Mouse (Mus musculus) spleen, adult 2 months (tissue): Measurements from ENCODE around the gene Rbpjl. TPM values are rescaled to one million over a fixed set of nuclear protein-coding genes. Genes with fewer than 3 reads are reported as not detected.

Experiments
- DNase-seq, 2 experiments: peaks; one replicate each; pipeline versions ENCODE4 v3.0.0 to v3.0.0-alpha.2; 2012 to 2021; ENCODE audit warnings: low spot score in 2 of 2, low read depth in 1 of 2
- H3K27ac ChIP-seq: fragments of 200-500 bp; 2 replicates; pipeline ENCODE4 v1.5.1; 2012; ENCODE audit warnings: low read length, inconsistent platforms; ENCODE audit not compliant: insufficient read depth
- H3K27me3 ChIP-seq: fragments of 200-500 bp; 2 replicates; pipeline ENCODE4 v1.6.1; 2012; ENCODE audit warnings: mild to moderate bottlenecking, moderate library complexity, low read length, inconsistent platforms; ENCODE audit not compliant: control insufficient read depth, insufficient read depth
- H3K36me3 ChIP-seq: fragments of 200-500 bp; 2 replicates; pipeline ENCODE4 v1.6.1; 2012; ENCODE audit warnings: mild to moderate bottlenecking, low read length, inconsistent platforms; ENCODE audit not compliant: control insufficient read depth, insufficient read depth
- H3K4me1 ChIP-seq: fragments of 200-500 bp; 2 replicates; pipeline ENCODE4 v1.6.1; 2011; ENCODE audit warnings: inconsistent platforms; ENCODE audit not compliant: control insufficient read depth, insufficient read depth, insufficient read length
- H3K4me3 ChIP-seq: fragments of 200-500 bp; 2 replicates; pipeline ENCODE4 v1.5.1; 2011; ENCODE audit warnings: mild to moderate bottlenecking, inconsistent platforms; ENCODE audit not compliant: insufficient read depth, insufficient read length; ENCODE audit errors: extremely low read depth
- CTCF ChIP-seq: fragments of 200-500 bp; IDR thresholded peaks from 2 replicates; pipeline ENCODE4 v1.5.1; 2011; ENCODE audit warnings: mild to moderate bottlenecking, inconsistent platforms; ENCODE audit not compliant: insufficient read depth, insufficient read length, insufficient replicate concordance; ENCODE audit errors: extremely low read depth
- POLR2A ChIP-seq: fragments of 200-500 bp; IDR thresholded peaks from 2 replicates; pipeline ENCODE4 v1.6.1; 2011; ENCODE audit warnings: low read depth, low read length, inconsistent platforms
- WGBS: fragments of 180-500 bp; shearing (Covaris S2); methylation state at CpG from one replicate; pipeline ENCODE4 v1.1.7; 2018; 5-methylcytosine and 5-hydroxymethylcytosine counted together
- polyA plus RNA-seq: library from polyadenylated mRNA; depleted of rRNA; stranded (reverse); fragments of >200 nt; gene quantifications from 2 replicates; pipeline ENCODE4 v1.2.3, GENCODE M21; 2012

Gene Rbpjl
- polyA plus RNA-seq, 1 experiment = 19.0 TPM

DNA sequence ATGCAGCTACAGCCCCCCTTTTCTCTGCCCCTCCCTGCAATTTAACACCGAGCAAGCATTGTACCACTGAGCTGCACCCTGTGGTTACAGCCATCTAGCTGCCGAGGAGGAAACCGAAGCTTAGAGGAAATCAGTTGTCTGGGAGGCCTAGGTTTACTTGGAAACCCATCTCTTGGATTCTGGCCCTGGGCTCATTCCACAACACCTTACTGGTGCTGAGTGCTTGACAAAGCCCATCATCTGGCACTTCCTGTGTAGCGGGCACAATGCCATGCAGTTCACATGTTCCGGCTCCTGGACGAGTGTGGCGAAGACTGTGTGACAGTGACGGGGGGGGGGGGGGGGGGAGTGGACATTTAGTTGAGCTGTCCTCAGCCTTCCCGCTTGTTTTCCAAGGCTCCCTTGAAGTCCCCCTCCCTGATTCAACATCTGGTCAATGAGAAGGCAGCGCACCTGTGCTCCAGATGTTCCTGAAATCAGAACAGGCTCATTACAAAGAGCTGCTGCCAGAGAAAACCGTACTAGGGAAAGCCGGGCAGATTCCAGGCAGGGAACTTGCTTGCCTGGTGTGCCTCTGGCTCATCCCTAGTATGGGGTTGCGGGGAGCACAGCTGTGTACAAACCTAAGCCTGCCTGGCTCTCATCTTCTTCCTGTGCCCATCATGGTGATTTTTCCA lies 49.2 kb downstream of the Rbpjl start:
- 52% methylated on average over 13 of the region's 13 CpGs for WGBS
- H3K4me3 ChIP-seq = no peak overlapping the region
- no peaks in the 10 kb centered on the region for H3K27me3 ChIP-seq
- peaks cover 5% of the 10 kb centered on the region; the same call in 1 of the 2 replicates for H3K4me1 ChIP-seq
- TF ChIP-seq POLR2A (no peak), CTCF (no peak)
- no peaks in the 10 kb centered on the region for H3K36me3 ChIP-seq
- no peak overlapping the region for H3K27ac ChIP-seq
- no peak for DNase-seq

DNA sequence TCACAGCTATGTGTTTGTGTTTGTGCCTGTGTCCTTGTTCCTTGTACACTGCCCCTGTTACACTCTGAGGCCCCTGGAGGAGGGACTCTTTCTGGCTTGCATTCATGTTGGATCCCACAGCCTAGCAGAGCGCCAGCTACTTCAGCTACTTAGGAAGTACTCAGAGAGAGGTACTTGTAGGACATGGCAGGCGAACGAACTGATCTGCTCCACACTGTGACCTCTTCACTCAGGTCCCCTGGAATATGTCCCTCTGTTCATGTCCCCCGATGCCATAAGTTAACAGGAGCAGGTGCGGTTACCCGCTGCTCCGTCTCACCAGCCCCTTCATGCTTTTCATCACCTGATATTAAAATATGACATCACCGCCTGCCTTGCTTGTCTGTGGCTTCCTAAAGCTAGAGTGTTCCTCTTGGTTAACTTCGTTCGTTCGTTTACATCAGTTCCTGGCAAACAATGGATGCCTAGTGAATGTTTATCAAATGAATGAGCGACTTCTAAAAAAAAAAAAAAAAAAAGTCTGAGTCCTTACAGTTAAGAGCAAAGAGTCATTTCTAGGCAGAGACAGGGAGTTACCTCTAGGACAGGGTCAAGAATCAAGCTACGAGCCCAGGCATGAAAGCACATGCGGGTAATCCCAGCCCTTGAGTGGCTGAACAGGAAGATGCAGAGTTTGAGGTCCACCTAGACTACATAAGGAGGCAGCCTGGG lies 50.3 kb downstream of the Rbpjl start:
- WGBS = 82% methylated on average over 14 of the region's 14 CpGs
- H3K4me3 ChIP-seq = no peak overlapping the region
- no peak overlapping the region for H3K27ac ChIP-seq
- TF ChIP-seq POLR2A (no peak), CTCF (no peak)
- no peak for DNase-seq
- H3K36me3 ChIP-seq = no peaks in the 10 kb centered on the region
- H3K4me1 ChIP-seq = peaks cover 5% of the 10 kb centered on the region; the same call in 1 of the 2 replicates
- H3K27me3 ChIP-seq = no peaks in the 10 kb centered on the region

DNA sequence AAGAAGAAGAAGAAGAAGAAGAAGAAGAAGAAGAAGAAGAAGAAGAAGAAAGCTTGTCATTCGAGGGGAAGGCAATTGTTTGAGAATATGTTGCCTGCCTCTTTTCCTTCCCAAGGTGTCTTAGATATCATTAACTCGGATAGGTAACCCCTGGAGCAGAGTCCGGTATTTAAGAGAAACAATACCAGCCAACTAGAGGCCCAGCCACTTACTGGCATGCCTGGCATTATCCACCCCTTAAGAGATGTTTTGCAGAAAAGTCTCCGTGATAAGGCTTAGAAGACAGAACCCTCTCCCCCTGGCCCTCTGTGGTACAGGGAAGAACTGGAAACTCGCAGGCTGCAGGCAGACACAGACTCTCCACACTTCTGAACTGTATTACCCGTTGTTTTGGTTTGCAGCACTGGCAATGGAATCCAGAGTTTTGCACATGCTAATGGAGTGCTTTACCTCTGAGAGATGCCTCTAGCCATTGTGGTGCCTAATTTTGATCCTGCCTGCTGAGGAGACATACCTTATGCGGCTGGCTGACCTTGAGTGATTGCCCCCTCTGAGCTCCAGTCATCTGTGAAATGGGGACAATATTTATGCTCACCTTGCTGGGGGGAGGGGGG lies 51.1 kb downstream of the Rbpjl start:
- peaks cover 10% of the 10 kb centered on the region; the same call in 1 of the 2 replicates for H3K4me1 ChIP-seq
- WGBS = 81% methylated on average over 7 of the region's 7 CpGs
- DNase-seq = no peak
- no peak overlapping the region for H3K4me3 ChIP-seq
- no peak for TF ChIP-seq POLR2A
- no peak for TF ChIP-seq CTCF
- H3K27me3 ChIP-seq = no peaks in the 10 kb centered on the region
- H3K36me3 ChIP-seq = no peaks in the 10 kb centered on the region
- no peak overlapping the region for H3K27ac ChIP-seq

DNA sequence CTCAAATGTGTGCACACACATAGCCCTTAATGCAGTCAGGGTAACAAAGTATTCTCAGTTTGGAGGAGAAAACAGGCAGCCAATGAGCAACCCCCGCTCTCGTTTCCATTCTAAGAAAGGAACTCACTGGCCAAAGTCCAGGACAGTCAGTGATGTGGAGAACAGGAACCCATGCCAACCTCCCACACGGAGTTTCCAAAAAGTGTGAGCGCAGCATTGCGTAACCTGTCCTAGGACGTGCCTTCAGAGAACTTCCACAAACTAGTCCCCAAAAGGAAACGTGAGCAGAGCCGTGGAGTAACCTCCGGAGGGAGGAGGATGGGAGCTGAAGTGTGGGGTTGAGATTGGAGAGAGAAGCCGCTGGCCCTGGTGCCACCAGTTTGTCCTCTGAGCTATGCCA lies 51.9 kb downstream of the Rbpjl start:
- TF ChIP-seq CTCF (no peak), POLR2A (no peak)

DNA sequence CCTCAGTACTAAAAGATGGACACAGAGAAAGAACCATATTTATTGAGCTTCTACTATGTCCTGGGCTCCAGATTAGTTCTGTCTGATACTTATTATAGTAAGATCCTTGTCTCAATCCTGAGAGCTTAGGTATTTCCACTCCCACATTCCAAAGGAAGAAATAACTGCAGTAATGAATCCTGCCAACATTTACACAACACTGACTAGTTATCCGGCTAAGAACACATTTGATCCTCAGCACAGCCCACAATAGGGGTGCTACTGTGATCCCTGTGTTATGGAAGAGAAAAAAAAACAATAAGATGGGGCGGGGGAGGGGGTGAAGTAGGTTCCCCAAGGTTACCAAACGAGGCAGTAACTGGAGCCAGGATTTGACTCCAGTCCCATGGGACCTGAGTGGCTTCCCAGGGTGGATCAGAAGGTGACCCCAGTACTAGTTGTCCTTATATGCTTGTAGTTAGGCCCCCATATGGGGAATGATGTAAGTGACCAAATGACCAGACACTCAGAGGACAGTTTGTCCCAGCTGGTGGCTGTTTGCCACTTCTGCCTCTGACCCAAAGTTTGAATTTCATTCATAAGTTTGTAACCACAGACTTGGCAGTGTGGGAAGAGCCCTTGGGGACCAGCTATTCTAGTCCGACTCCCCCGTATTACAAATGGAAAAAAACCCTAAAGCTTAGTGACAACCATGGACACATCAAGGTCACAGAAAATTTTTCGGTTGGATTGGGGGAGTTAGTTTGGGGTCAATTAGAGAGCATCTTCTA lies 52.7 kb downstream of the Rbpjl start:
- DNase-seq = no peak
- H3K4me1 ChIP-seq = peaks cover 10% of the 10 kb centered on the region; the same call in 1 of the 2 replicates
- TF ChIP-seq CTCF (no peak), POLR2A (no peak)
- H3K4me3 ChIP-seq = no peak overlapping the region
- no peaks in the 10 kb centered on the region for H3K36me3 ChIP-seq
- no peaks in the 10 kb centered on the region for H3K27me3 ChIP-seq
- H3K27ac ChIP-seq = no peak overlapping the region
- WGBS = 72% methylated on average over 6 of the region's 6 CpGs

More for the DNA sequence above, 51.9 kb downstream of the Rbpjl start:
- H3K27me3 ChIP-seq = no peaks in the 10 kb centered on the region
- no peaks in the 10 kb centered on the region for H3K36me3 ChIP-seq
- 72% methylated on average over 10 of the region's 10 CpGs for WGBS
- DNase-seq = no peak
- 0 out of 2 replicates have a peak overlapping the region, but pooled peaks have one; percentile 23 for H3K27ac ChIP-seq
- H3K4me1 ChIP-seq = peaks cover 10% of the 10 kb centered on the region; the same call in 1 of the 2 replicates
- H3K4me3 ChIP-seq = no peak overlapping the region

DNA sequence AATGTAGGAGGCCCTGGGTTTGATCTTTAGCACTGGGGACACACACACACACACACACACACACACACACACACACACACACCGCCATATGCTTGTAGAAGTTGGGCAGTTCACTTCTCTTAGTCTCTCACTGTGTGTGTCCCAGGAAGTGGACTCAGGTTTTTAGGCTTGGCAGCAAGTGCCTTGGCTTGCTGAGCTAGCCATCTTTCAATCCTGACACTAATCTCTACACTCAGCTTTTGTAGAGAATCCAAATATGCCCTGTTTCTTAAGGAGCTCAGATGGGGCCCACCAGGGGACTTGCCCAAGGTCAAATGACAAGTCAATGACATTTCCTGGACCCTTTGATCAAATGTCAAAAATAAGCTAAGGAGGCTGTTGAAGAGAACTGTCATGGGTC lies 53.5 kb downstream of the Rbpjl start:
- TF ChIP-seq POLR2A = no peak
- TF ChIP-seq CTCF = no peak
- no peak overlapping the region for H3K27ac ChIP-seq
- H3K27me3 ChIP-seq = no peaks in the 10 kb centered on the region
- H3K4me1 ChIP-seq = peaks cover 10% of the 10 kb centered on the region; the same call in 1 of the 2 replicates
- no peak for DNase-seq
- H3K36me3 ChIP-seq = no peaks in the 10 kb centered on the region
- H3K4me3 ChIP-seq = no peak overlapping the region
- whole genome bisulfite sequencing = 77% methylated on average over 1 of the region's 1 CpGs
